Mouse (Mus musculus) brown adipose tissue, adult 24 weeks (tissue): ENCODE measurements around the gene Ccdc33. TPM values are rescaled to one million over a fixed set of nuclear protein-coding genes. Genes with fewer than 3 reads are reported as not detected.

Source experiments
- H3K27ac ChIP-seq: fragments of 200-500 bp; replicated peaks from 2 replicates; pipeline ENCODE4 v1.5.1; 2012; ENCODE audit warnings: low read depth, mild to moderate bottlenecking, low read length
- H3K4me1 ChIP-seq: fragments of 200-500 bp; 2 replicates; pipeline ENCODE4 v1.6.1; 2012; ENCODE audit warnings: low read length, mixed read lengths; ENCODE audit not compliant: control insufficient read depth, insufficient read depth, insufficient read length
- H3K4me3 ChIP-seq: fragments of 200-500 bp; 2 replicates; pipeline ENCODE4 v1.5.1; 2012; ENCODE audit warnings: low read depth, mild to moderate bottlenecking, low read length, moderate library complexity; ENCODE audit not compliant: insufficient read depth
- polyA plus RNA-seq: library from polyadenylated mRNA; stranded (reverse); fragments of >200 nt; gene quantifications from 2 replicates; pipeline ENCODE4 v1.2.4, GENCODE M21; 2012; ENCODE audit not compliant: missing spikeins, insufficient read depth, insufficient read length

Gene Ccdc33
- polyA plus RNA-seq, 1 experiment: not detected

DNA sequence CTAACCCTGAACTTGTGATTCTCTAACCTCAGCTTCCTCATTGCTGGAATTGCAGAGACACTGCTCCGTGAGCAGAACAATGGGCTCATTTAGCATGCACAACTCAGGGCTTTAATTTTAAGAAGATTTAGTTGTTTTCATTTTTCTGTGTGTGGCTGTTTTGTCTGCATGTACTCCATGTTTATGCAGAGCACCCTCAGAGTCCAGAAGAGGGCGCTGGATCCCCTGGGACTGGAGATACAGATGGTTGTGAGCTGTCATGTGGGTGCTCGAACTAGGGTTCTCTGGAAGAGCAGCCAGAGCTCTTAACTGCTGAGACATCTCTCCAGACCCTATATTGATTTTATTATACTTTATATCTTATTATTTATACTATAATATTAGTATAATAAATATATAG is 109.0 kb downstream of the Ccdc33 start:
- Histone ChIP-seq H3K27ac (no peak overlapping the region), H3K4me3 (no peak overlapping the region), H3K4me1 (no peaks in the 10 kb centered on the region)

- H3K27ac ChIP-seq: no peak overlapping the region
- H3K4me1 ChIP-seq: no peaks in the 10 kb centered on the region
- H3K4me3 ChIP-seq: no peak overlapping the region
Measured at GRCm38 (mm10) chr9:58009015-58009362, 109.6 kb downstream of the Ccdc33 start.

GRCm38 (mm10) chr9:58008336-58009014 is 110.1 kb downstream of the Ccdc33 start:
- Histone ChIP-seq H3K4me3 (no peak overlapping the region), H3K4me1 (no peaks in the 10 kb centered on the region), H3K27ac (no peak overlapping the region)

DNA sequence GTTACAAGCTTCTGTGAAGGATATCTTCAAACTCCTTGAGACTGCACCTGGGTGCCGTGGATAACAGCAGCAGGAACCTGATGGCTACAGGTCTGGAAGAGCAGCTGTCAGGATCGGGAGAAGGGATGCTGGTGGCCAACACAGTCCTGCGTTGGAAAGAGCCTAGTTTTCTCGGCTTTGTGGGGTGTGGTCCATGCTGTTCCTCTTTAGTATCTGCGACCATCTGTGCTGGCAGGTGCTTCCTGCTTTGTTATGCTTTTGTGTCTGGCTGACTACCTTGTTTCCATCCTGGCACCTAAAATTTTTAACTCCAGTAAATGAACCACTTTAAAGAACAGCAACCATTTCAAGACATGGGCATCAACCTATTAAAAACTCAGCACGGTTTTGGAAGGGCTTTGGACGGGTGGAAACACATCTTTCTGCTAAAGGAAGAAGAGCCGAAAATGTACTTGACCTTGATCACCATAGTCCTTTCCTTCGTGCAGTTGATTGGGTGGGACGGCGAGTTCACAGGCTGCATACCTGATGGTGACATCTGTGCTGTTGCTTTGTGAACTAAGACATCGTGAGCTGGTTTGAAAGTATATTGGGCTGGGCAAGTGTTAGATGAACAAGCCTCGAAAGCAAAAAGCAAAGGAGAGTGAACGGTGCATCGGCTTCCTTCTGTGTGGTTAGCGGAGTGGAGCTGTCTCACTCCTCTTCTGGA is 112.7 kb downstream of the Ccdc33 start, which contains the start of gene Cyp11a1:
TSS of gene Cyp11a1 (plus strand) at position 659 of the 709 bp plus-strand sequence.
- no peaks in the 10 kb centered on the region for H3K4me1 ChIP-seq
- H3K27ac ChIP-seq: no peak within 1 kb of the TSS
- no peak within 1 kb of the TSS for H3K4me3 ChIP-seq

GRCm38 (mm10) chr9:58003272-58003671 is 115.4 kb downstream of the Ccdc33 start:
- Histone ChIP-seq H3K4me3 (no peak overlapping the region), H3K4me1 (no peaks in the 10 kb centered on the region), H3K27ac (no peak overlapping the region)

DNA sequence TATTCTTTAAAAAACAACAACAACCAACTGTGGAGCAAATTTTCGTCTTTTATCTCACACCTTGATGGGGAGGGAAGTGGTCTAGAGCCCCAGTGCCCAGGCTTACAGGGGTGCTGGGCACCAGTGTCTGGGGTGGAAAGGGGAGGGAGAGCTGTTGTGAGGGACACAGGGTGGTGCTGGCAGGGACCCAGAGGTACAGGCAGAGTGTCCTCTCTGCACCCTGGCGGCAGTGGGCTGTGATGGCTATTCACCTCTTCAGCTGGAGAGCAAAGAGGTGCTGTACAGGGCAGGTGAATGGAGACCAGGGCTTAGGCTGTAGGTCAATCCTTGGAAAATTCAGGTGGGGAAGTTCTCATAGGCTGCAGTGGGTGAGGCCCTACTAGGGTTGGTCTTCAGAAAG is 118.9 kb downstream of the Ccdc33 start:
- H3K27ac ChIP-seq: no peak overlapping the region
- no peaks in the 10 kb centered on the region for H3K4me1 ChIP-seq
- no peak overlapping the region for H3K4me3 ChIP-seq

DNA sequence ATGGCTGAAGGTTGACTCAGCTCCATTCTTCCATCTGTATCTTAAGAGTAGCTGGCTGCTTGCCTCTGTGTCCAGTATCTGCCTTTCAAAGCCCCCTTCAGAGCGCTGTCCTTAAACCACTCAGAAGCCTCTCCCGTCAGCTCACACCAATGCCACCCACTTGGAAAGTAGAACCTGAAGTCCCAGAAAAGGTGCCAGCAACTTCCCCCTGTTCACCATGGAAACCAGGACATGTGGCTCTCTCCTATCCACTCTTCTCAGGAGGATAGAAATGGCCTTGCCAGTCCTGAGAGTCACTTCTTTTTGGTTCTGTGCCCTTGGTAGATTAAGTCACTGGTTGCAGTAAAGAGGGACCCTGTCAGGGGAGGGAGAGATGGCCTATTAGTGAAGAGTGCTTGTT is 119.9 kb downstream of the Ccdc33 start:
- H3K27ac ChIP-seq: no peak overlapping the region
- H3K4me3 ChIP-seq: no peak overlapping the region
- H3K4me1 ChIP-seq: no peaks in the 10 kb centered on the region

- H3K4me3 ChIP-seq: no peak overlapping the region
- no peak overlapping the region for H3K27ac ChIP-seq
- H3K4me1 ChIP-seq: no peaks in the 10 kb centered on the region
Measured at GRCm38 (mm10) chr9:57998032-57998659, 120.5 kb downstream of the Ccdc33 start.

DNA sequence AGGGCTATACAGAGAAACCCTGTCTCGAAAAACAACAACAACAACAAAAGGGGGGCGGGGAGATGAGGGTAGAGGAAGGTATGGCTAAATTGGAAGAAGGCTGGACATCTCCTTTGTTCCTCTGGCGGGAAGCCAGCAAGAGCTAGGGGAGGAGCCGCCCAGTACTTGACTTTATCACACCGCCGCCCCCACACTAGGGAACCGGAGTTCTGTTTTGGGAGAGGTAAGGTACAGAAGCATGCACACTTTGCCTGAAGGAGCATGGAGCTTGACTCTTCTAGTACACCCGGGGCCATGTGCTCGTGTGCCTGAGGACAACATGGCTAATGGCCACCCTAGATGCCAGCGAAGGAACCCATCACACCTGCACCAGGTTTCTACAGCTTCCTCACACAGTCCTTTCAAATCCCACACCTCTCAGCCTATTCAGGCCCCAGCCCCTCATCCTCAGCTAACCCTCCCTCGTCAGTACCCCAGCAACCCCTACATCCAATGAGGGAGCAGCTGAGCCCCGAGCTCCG is 121.1 kb downstream of the Ccdc33 start:
- H3K27ac ChIP-seq: no peak overlapping the region
- no peak overlapping the region for H3K4me3 ChIP-seq
- no peaks in the 10 kb centered on the region for H3K4me1 ChIP-seq

DNA sequence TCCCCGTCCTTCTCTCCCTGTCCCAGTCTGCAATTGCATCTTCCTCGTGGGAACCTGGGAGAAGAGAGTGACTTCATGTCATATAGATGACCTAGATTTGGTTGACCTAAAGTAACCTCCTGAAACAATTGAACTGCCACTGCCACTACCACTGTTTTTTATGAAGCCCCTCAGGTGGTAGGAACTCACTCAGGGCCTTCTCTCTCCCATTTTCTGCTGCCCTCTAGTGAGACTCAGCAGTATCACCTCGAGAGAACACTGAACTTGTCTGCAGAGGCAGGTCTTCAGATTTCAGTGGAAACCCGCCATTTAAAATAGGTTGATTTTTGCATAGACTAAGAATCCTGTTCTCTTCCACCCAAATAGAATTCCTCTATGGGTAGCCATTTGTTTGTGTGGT is 123.3 kb downstream of the Ccdc33 start:
- Histone ChIP-seq H3K4me3 (no peak overlapping the region), H3K27ac (no peak overlapping the region), H3K4me1 (no peaks in the 10 kb centered on the region)

DNA sequence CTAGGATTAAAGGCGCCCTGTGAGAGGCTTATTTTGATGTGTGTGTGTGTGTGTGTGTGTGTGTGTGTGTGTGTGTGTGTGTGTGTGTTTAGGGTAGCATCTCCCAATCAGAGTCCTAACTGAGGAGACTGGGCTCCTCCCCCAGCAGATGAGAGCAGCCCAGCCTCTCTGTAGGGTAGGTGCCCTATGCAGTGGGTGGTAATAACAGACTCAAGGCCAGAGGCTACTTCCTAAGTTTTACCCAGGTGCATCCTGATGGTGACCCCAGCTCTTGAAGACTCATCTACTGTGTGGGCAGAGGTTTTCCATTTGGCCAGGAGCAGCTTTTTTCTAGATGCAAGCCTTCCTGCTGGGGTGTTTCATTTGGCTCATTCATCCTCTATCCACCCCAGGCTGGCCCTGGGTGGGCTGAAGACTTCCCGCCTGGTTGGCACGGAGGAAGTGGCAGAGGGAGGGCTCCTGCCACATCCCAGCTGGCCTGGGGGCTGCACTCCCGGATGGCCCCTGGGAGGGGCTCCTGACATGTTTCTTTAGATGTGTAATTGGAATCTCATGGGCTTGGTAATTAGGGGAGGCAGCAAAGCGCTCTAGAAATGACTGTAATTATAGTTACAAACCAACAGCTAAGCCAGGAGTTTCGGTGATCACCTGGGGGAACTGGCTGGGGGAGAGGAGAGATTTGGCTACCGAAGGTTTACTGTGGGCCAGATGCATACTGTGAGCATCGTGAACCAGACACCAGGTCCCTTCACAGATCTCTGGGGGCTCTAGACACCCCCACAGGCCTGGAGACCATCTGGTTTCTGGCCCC is 125.6 kb downstream of the Ccdc33 start:
- Histone ChIP-seq H3K4me3 (no peak overlapping the region), H3K4me1 (no peaks in the 10 kb centered on the region), H3K27ac (no peak overlapping the region)

DNA sequence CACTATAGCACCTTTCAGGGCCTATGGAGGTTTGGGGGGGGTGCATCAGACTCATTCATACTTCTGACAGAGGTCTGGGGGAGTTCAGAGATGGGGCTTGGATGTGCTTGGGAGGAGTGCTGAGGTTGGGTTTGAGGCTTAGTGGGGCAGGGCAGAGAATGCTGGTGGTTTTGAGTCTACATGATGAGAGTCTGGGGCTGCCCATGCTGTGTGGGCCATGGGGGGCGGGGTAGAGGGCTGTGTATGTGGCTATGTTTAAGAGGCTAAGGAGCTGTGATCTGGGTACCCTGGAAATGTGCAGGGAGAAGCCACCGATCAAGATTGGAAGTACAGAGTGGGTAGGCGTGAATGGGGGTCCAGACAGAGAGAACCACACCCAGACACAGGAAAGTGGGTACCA is 126.6 kb downstream of the Ccdc33 start:
- no peak overlapping the region for H3K4me3 ChIP-seq
- H3K4me1 ChIP-seq: no peaks in the 10 kb centered on the region; the same call in 1 of the 2 replicates
- no peak overlapping the region for H3K27ac ChIP-seq

DNA sequence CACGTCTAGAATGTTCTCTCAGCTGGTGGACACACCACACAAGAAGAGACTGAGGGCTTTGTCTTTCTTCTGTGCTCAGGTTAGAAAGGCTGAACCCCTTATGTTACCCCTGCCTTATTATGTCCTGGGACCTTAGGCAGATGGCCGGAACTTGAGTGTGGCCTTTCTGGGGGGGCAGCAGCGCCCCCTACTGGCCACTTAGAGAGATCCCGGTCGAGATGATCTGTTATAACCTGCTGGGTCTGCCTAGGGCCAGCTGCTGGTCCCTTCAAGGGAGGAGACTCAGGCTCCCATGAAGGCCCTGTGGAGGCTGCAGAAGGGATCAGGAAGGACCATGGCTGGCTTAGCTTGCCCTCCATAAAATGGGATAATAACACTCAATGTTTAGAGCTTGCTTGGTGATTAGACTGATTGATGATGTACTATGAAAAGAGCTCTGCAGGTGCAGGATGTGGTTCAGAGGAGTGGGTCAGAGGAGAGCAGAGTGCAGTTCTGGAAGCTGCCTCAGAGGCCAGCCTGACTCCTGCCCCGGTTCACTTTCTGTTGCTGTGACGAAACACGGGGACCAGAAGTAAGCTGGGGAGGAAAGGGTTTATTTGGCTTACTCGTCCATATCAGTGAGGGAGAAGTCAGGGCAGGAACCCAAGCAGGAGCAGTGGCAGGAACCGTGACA is 128.0 kb downstream of the Ccdc33 start:
- Histone ChIP-seq H3K4me1 (no peaks in the 10 kb centered on the region; the same call in 1 of the 2 replicates), H3K27ac (no peak overlapping the region), H3K4me3 (no peak overlapping the region)

DNA sequence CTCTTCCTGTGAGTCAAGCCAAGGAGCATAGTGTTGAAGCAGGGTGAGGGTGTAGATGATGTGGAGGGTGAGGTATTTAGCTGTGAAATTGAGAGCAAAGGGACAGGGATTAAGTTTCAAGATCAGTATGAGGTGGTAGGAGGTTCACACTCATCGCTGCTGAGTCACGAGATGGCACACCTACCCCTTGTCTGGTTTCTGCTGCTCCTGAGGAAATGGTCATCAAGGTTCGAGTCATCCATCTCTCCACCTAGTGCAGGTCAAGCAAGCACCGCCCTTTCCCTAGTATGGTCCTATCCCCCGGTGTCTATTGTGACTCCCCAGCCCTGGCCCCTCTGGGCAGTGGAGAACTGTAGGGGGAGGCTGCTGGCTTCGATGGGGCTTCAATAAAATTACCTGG is 129.3 kb downstream of the Ccdc33 start:
- Histone ChIP-seq H3K27ac (no peak overlapping the region), H3K4me1 (no peaks in the 10 kb centered on the region; the same call in 1 of the 2 replicates), H3K4me3 (no peak overlapping the region)
